Mouse (Mus musculus): ENCODE results near the gene Stra6l.

- 0 out of 2 replicates have a peak, but pooled peaks have one; percentile 25 for TF ChIP-seq CTCF (IDR thresholded peaks at IDR 0.05; ENCODE audit: insufficient read depth, low read depth, low read length)
- no peak for TF ChIP-seq POLR2A (IDR thresholded peaks at IDR 0.05; ENCODE audit: insufficient read depth, low read depth, low read length)
Observed at GRCm38 (mm10) chr4:45844355-45844754, 4.1 kb upstream of the Stra6l start.
